Mouse (Mus musculus) hindbrain, embryonic 15.5 days (tissue): ENCODE results near the gene Adcy7. TPM values are rescaled to one million over a fixed set of nuclear protein-coding genes. Genes with fewer than 3 reads are reported as not detected.

Experiments
- ATAC-seq: fragments of 200-750 bp; cut with Nextera tagmentation; 2 replicates; pipeline ENCODE4 v1.8.0; 2017; ENCODE audit warnings: low read depth, moderate number of reproducible peaks, moderate TSS enrichment; ENCODE audit not compliant: low FRiP score
- H3K27ac ChIP-seq: fragments of 300-500 bp; sonication (generic); replicated peaks from 2 replicates; pipeline ENCODE4 v1.5.1; 2015; ENCODE audit warnings: mild to moderate bottlenecking, inconsistent platforms
- H3K27me3 ChIP-seq: fragments of 300-500 bp; sonication (generic); 2 replicates; pipeline ENCODE4 v1.6.1; 2015; ENCODE audit warnings: control low read depth, inconsistent platforms
- H3K36me3 ChIP-seq: fragments of 300-500 bp; sonication (generic); 2 replicates; pipeline ENCODE4 v1.6.1; 2015; ENCODE audit warnings: control low read depth, inconsistent platforms
- H3K4me1 ChIP-seq: fragments of 300-500 bp; sonication (generic); replicated peaks from 2 replicates; pipeline ENCODE4 v1.6.1; 2015; ENCODE audit warnings: control low read depth, inconsistent platforms
- H3K4me2 ChIP-seq: fragments of 300-500 bp; sonication (generic); 2 replicates; pipeline ENCODE4 v1.6.1; 2015; ENCODE audit warnings: moderate library complexity, mild to moderate bottlenecking, inconsistent platforms
- H3K4me3 ChIP-seq: fragments of 300-500 bp; sonication (generic); 2 replicates; pipeline ENCODE4 v1.5.1; 2015; ENCODE audit warnings: mild to moderate bottlenecking, inconsistent platforms
- H3K9ac ChIP-seq: fragments of 300-500 bp; sonication (generic); 2 replicates; pipeline ENCODE4 v1.6.1; 2015; ENCODE audit warnings: inconsistent platforms
- H3K9me3 ChIP-seq: fragments of 300-500 bp; sonication (generic); 2 replicates; pipeline ENCODE4 v1.6.1; 2016; ENCODE audit warnings: control low read depth, inconsistent platforms
- WGBS: fragments of 180-500 bp; shearing (Covaris S2); methylation state at CpG from one replicate; pipeline ENCODE4 v1.1.7; 2015; 5-methylcytosine and 5-hydroxymethylcytosine counted together
- polyA plus RNA-seq: library from polyadenylated mRNA; unstranded; fragments of >200 nt; fragmentation: Nextera tagmentation; extraction: Ambion mirVana; gene quantifications from 2 replicates; pipeline ENCODE4 v1.2.1, GENCODE M21; 2015

Gene Adcy7
- polyA plus RNA-seq, 1 experiment from 2014 or later: 5.2 TPM

DNA sequence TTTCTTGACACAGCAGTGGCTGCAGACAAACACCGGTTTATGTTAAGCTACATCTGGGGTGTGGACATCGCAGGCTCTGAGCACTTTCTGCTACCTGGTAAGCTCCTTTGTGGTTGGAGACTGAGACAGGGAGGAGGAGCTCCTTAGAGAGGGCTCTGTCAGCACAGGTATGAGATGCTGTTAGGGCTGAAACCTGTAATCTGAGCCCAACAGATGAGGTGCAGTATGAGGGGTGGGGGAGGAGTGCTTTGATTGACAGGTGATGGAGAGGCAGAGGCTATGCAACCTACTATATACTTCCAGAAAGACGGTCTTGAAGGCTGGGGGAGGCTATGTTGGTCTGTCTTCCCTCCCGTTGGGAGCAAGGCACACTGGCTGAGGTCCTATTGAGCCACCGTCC is 7.0 kb downstream of the Adcy7 start:
- 73% methylated on average over 5 of the region's 5 CpGs for WGBS
- no peak overlapping the region for H3K27ac ChIP-seq
- no peaks in the 10 kb centered on the region for H3K36me3 ChIP-seq
- no peak overlapping the region for H3K4me2 ChIP-seq
- no peak overlapping the region for H3K9ac ChIP-seq
- no peaks in the 10 kb centered on the region for H3K9me3 ChIP-seq
- no peak for ATAC-seq
- no peak overlapping the region for H3K4me3 ChIP-seq
- H3K4me1 ChIP-seq: no peaks in the 10 kb centered on the region
- H3K27me3 ChIP-seq: no peaks in the 10 kb centered on the region

DNA sequence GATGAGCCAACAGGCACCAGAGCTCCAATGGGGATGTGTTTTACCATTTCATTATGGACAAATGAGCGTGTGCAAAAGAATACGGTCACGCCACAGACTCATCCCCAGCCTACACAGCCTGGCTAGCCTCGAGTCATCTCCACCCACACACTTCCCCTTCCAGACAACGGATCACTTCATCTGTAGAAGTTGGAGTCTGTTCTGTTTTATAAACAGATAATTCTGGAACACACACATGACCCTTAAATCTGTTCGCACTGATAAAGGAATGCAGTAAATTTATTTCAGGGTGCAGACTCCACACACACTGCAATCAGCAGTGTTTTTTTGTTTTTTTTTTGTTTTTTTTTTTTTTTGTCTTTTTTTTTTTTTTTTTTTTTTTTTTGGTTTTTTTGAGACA is 7.5 kb downstream of the Adcy7 start:
- no peaks in the 10 kb centered on the region for H3K36me3 ChIP-seq
- 84% methylated on average over 6 of the region's 6 CpGs for WGBS

DNA sequence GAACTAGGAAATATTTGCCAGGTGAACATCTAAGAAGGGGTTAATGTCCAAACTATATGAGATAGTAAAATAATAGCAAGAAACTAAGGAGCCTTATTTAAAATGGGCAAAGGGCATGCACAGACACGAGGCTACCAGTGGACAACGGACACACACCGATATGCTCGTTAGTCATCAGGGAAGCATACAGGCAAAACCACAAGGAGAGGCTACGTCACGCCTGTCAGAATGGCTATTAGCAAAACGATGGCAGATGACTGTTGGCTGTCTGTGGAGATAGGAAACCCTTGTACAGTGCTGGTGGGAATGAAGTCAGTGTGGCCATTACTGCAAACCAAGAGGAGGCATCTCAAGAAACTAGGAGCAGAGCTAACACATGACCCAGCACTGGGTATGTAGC is 8.7 kb downstream of the Adcy7 start:
- no peaks in the 10 kb centered on the region for H3K4me1 ChIP-seq
- no peaks in the 10 kb centered on the region for H3K36me3 ChIP-seq
- H3K27me3 ChIP-seq: no peaks in the 10 kb centered on the region
- no peak overlapping the region for H3K27ac ChIP-seq
- ATAC-seq: no peak
- no peak overlapping the region for H3K4me3 ChIP-seq
- 70% methylated on average over 7 of the region's 7 CpGs for WGBS
- no peak overlapping the region for H3K9ac ChIP-seq
- no peak overlapping the region for H3K4me2 ChIP-seq
- no peaks in the 10 kb centered on the region for H3K9me3 ChIP-seq

More for the DNA sequence above, 7.5 kb downstream of the Adcy7 start:
- H3K9me3 ChIP-seq: no peaks in the 10 kb centered on the region
- H3K4me3 ChIP-seq: no peak overlapping the region
- no peak for ATAC-seq
- H3K9ac ChIP-seq: no peak overlapping the region
- no peaks in the 10 kb centered on the region for H3K27me3 ChIP-seq
- no peaks in the 10 kb centered on the region for H3K4me1 ChIP-seq
- H3K27ac ChIP-seq: no peak overlapping the region
- no peak overlapping the region for H3K4me2 ChIP-seq

DNA sequence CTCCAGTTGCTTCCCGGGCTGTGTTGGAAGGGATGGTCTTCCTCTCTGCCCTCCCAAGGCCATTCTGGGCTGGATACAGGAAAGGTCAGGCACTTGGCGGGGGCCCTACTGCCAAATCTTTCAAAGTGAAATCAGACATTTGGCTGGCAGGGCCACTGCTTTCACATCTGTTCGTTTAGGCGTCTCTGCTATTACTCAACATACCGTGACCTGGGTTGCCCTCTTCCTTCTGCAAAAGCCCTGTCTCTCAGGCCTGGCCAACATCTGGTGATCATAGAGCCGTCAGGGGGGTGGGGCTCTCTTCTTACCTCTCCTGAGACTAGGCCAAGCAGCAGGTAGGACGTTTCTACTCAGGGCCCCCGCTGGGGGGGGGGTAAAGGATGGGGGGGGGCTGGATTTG is 10.5 kb downstream of the Adcy7 start:
- no peak overlapping the region for H3K4me3 ChIP-seq
- H3K27ac ChIP-seq: no peak overlapping the region
- no peak for ATAC-seq
- no peak overlapping the region for H3K9ac ChIP-seq
- no peaks in the 10 kb centered on the region for H3K27me3 ChIP-seq
- 60% methylated on average over 8 of the region's 8 CpGs for WGBS
- no peaks in the 10 kb centered on the region for H3K36me3 ChIP-seq
- no peaks in the 10 kb centered on the region for H3K4me1 ChIP-seq
- no peak overlapping the region for H3K4me2 ChIP-seq
- H3K9me3 ChIP-seq: no peaks in the 10 kb centered on the region

DNA sequence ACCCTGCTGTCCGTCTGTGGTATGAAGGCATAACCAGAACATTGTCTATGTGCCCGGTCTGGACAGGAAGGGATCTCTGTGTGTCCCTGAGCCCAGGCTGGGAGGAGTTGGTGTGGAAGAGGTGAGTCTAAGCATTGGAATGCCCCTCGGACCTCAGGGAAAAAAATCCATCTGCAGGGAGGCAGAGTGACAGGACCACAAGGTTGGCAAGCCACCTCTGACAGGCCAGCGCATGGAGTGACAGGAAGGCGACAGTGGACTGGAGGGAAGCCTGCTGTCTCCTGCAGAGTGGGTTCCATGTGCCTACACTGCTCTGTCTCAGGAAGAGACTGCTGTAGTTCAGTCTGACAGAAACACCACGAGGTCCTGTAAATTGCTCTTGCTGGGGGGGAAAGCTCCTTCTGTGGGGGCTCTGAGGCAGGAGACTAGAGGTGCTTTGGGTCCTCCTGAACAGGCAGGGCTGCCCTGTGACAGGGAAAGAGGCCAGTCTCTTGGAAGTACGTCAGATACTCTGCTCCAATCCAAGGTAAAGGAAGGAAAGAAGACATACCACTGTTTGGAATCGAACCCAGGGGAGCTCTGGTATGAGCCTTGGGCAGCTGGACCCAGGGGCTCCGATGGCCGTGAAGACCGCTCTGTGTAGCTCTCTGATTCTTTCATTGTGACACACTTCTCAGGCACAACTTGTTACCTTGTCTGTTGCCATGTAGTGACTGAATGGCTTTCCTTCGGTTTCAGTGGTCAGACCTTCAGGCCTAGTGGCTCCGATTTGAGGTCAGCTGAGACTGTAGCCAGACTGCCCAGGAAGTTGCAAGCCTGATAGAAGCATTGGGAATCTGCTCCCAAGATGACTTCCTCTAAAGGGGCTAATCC is 11.3 kb downstream of the Adcy7 start:
- no peak for ATAC-seq
- H3K27ac ChIP-seq: no peak overlapping the region
- H3K36me3 ChIP-seq: no peaks in the 10 kb centered on the region
- H3K27me3 ChIP-seq: no peaks in the 10 kb centered on the region
- no peak overlapping the region for H3K4me2 ChIP-seq
- H3K9ac ChIP-seq: no peak overlapping the region
- no peaks in the 10 kb centered on the region for H3K4me1 ChIP-seq
- WGBS: 85% methylated on average over 13 of the region's 13 CpGs
- no peaks in the 10 kb centered on the region for H3K9me3 ChIP-seq
- no peak overlapping the region for H3K4me3 ChIP-seq

DNA sequence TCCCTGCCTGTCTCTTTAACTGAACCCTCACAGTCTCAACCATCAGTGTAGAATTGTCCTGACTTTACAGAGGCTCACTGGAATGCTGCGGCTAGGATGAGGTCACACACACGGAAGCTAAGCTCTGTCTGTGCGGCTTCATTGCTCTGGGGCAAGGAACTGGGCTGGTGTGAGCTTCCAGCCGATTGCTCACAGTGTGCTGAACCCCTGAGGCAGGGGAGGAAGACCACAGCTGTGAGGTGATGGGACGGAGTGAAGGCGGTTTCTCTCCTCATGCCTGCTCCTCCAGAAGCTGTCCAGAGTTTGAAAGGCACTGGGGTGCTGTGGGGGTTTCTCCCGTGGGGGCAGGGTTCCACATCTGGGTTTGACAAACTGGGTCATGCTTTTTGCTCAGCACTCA is 12.5 kb downstream of the Adcy7 start:
- Histone ChIP-seq H3K27me3 (no peaks in the 10 kb centered on the region), H3K4me3 (no peak overlapping the region), H3K36me3 (no peaks in the 10 kb centered on the region), H3K4me1 (no peaks in the 10 kb centered on the region), H3K27ac (no peak overlapping the region), H3K9me3 (no peaks in the 10 kb centered on the region), H3K9ac (no peak overlapping the region), H3K4me2 (no peak overlapping the region)
- WGBS: 69% methylated on average over 7 of the region's 7 CpGs
- ATAC-seq: no peak

DNA sequence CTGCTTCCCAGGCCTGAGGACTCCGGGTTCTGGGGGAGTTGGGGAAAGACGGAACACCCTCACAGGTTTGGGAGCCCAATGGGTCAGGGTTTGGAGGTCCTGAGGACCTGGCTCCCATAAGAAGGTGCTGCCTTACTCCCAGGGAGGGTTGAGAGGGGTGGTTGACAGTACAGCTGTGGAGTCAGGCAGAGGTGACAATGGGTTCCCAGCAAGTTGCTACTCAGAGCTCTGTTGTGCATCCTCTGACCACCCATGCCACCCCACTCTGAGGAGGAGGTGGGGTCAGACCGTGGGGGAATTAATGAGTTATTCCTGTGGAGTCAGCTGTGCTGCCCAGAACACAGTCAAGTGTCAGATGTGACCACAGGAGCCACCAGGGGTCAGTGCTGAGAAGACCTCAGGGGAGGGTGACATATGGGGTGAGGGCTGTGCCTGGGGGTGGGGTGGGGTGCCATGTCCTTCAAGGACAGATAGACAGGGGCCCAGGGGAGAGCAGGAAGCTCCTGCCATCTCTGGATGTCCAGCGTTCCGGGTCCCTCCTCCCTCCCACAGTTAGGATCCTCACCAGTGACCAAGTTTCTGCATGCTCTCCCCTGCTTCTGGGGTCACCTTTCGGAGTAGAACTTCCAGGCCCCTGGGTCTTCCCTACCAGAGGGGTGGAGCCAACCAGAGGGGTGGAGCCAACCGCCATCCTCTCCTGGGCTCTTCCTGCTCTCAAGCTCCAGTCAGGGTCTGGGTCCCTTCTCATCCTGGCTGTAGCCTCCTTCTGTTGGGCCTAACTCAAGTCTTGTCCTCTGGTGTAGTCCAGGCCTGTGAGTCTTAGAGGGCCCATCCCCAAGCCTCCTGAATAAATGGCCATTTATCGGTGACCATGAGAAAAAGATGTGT is 13.5 kb downstream of the Adcy7 start:
- no peak overlapping the region for H3K4me2 ChIP-seq
- H3K36me3 ChIP-seq: no peaks in the 10 kb centered on the region
- H3K27ac ChIP-seq: no peak overlapping the region
- no peaks in the 10 kb centered on the region for H3K27me3 ChIP-seq
- H3K4me3 ChIP-seq: no peak overlapping the region
- H3K9ac ChIP-seq: no peak overlapping the region
- WGBS: 87% methylated on average over 8 of the region's 8 CpGs
- no peaks in the 10 kb centered on the region for H3K4me1 ChIP-seq
- H3K9me3 ChIP-seq: no peaks in the 10 kb centered on the region
- no peak for ATAC-seq

DNA sequence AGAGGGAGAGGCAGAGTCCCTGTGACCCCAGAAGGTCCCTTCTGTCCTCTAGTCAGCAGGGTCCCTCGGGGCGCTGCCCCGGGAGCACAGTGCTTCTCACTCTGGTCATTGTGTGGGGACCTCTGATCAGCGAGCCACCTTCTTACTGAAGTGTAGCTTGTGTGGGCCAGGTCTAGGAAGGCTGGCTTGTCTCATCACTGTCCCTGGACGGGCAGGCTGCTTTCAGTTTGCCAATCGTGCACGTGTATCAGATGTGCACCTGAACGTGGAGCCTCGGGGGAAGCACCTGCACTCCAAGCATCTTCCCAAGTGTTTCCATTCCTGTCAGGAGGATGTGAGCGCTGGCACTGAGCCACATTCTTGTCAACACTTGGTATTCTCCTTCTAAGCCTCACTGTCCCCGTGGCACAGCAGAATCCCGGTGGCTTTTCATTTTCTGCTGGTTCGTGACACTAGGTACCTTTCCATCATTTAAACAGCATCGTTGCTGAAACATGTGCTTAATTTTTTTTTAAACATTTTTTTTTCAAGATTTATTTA is 14.3 kb downstream of the Adcy7 start:
- no peaks in the 10 kb centered on the region for H3K36me3 ChIP-seq
- H3K9me3 ChIP-seq: no peaks in the 10 kb centered on the region
- H3K9ac ChIP-seq: no peak overlapping the region
- no peak overlapping the region for H3K27ac ChIP-seq
- no peak for ATAC-seq
- H3K4me3 ChIP-seq: no peak overlapping the region
- H3K4me1 ChIP-seq: no peaks in the 10 kb centered on the region
- 86% methylated on average over 14 of the region's 14 CpGs for WGBS
- H3K4me2 ChIP-seq: no peak overlapping the region
- no peaks in the 10 kb centered on the region for H3K27me3 ChIP-seq

DNA sequence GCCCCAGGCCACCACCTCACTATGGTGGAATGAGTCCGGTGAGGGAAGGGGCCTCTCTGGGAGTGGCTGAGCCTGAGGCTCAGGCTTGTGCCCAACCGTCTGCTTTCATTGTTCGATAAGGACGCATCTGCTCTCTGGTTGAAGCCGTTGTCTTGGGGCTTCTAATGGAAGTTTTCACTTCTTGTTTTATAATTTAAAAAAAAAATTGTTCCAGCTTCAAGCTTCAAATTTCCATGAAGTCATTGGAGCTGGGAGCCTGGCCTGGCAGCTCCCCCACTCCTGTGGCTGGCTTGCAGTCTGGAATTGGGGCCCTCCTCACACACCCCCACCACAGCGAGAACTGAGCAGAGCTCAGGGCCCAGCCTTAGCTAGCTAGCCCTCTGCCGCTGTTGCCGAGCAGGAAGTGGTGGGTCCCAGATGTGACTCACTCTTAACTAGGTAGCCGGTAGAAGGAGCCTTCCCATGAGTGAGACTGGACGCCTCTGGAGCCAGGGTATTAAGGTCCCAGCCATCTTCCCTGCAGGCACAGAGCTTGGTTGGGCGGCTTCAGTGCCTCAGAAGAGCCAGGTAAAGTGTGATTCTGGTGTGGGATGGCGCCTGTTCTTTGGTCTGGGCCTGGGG is 16.5 kb downstream of the Adcy7 start:
- Histone ChIP-seq H3K27me3 (no peaks in the 10 kb centered on the region), H3K27ac (no peak overlapping the region), H3K9me3 (no peaks in the 10 kb centered on the region), H3K4me2 (no peak overlapping the region), H3K36me3 (no peaks in the 10 kb centered on the region), H3K9ac (no peak overlapping the region), H3K4me3 (no peak overlapping the region), H3K4me1 (no peaks in the 10 kb centered on the region)
- ATAC-seq: no peak
- 69% methylated on average over 12 of the region's 12 CpGs for WGBS

DNA sequence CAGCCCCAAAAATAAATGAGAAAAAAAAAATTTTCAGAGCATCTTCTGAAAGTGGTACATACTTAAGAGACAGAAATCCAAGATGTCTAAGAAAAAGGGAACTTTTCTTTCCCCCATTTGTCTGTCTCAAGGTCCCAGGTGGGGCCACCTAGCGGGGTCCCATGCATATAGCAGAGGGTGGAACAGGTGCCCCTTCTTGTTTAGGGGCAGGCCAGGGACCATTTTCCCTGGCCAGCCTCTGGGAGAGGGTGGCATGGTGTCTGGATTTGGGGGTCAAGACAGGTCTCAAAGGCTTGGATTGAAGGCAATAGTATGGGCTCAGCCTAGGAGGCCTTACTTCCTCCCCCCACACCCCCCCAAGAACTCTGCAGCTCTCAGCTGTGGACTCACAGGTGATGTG is 17.7 kb downstream of the Adcy7 start:
- H3K4me2 ChIP-seq: no peak overlapping the region
- H3K4me1 ChIP-seq: no peaks in the 10 kb centered on the region
- no peak for ATAC-seq
- no peaks in the 10 kb centered on the region for H3K36me3 ChIP-seq
- 68% methylated on average over 1 of the region's 1 CpGs for WGBS
- no peak overlapping the region for H3K27ac ChIP-seq
- no peaks in the 10 kb centered on the region for H3K27me3 ChIP-seq
- no peaks in the 10 kb centered on the region for H3K9me3 ChIP-seq
- no peak overlapping the region for H3K9ac ChIP-seq
- no peak overlapping the region for H3K4me3 ChIP-seq

DNA sequence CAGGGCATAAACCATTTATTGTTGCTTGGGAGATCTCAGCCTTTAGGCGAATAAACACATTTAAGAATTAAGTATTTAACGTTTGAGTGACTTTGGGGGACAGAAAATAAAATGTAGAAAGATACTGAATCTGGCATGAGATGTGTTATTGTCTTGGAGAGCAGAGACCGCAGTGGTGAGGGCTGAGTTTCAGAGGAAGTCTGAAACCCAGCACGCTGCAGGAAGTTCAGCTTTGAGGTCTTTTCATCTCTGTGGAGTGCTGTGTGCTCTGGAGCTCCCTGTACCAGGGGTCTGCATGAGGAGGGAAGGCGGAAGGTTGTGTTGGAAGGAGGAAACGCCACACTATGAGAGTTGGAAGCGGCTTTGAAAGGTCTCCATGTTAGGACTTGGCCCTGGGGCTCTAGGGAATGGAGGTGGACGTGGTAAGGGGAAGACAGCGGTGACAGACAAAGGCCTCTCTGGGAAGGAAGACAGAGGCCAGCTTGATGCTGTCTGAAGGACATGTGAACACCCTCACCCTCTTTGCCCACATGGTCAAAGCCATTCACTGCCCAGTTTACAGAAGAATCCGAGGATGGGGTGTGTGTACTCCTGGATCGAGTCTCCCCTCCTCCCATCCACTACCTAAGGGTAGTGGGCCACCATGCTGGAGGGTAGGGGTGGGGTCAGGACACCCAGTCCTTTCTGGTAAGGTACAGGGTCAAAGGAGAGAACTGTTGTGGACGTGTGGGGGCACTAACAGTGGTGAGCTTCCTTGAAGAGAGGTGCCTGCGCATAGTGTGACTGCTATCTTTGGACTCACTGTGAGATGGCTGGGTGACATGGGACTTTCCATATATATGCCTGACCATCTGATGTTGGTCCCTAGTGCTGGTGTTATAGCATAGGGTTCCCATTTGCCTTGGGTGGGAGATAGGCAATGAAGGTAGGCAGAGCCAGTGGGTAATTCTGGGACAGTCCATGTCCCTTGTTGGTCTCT is 18.4 kb downstream of the Adcy7 start:
- no peaks in the 10 kb centered on the region for H3K4me1 ChIP-seq
- no peak for ATAC-seq
- no peak overlapping the region for H3K9ac ChIP-seq
- H3K27me3 ChIP-seq: no peaks in the 10 kb centered on the region
- no peak overlapping the region for H3K4me2 ChIP-seq
- no peak overlapping the region for H3K4me3 ChIP-seq
- no peaks in the 10 kb centered on the region for H3K36me3 ChIP-seq
- 83% methylated on average over 13 of the region's 13 CpGs for WGBS
- no peaks in the 10 kb centered on the region for H3K9me3 ChIP-seq
- H3K27ac ChIP-seq: no peak overlapping the region
